Mouse (Mus musculus) cortical plate, adult 2 months (tissue): ENCODE results near the gene Gabbr2. TPM values are rescaled to one million over a fixed set of nuclear protein-coding genes. Genes with fewer than 3 reads are reported as not detected.

Experiments
- H3K27ac ChIP-seq: fragments of 200-500 bp; 2 replicates; pipeline ENCODE4 v1.5.1; 2012; ENCODE audit warnings: low read length, control low read depth, inconsistent platforms; ENCODE audit not compliant: insufficient read depth
- H3K4me1 ChIP-seq: fragments of 200-500 bp; 2 replicates; pipeline ENCODE4 v1.6.1; 2011; ENCODE audit warnings: low read length; ENCODE audit not compliant: control insufficient read depth, insufficient read depth
- H3K4me3 ChIP-seq: fragments of 200-500 bp; 2 replicates; pipeline ENCODE4 v1.5.1; 2011; ENCODE audit warnings: mild to moderate bottlenecking, low read length, control low read depth; ENCODE audit not compliant: insufficient read depth
- CTCF ChIP-seq: fragments of 200-500 bp; IDR thresholded peaks from 2 replicates; pipeline ENCODE4 v1.5.1; 2011; ENCODE audit warnings: mild to moderate bottlenecking, control low read depth, low read length; ENCODE audit not compliant: insufficient read depth; ENCODE audit errors: extremely low read depth
- POLR2A ChIP-seq: fragments of 200-500 bp; IDR thresholded peaks from 2 replicates; pipeline ENCODE4 v1.6.1; 2011; ENCODE audit warnings: mild to moderate bottlenecking, low read length, control low read depth; ENCODE audit not compliant: insufficient read depth; ENCODE audit errors: extremely low read depth
- polyA plus RNA-seq: library from polyadenylated mRNA; depleted of rRNA; stranded (reverse); fragments of >200 nt; gene quantifications from 2 replicates; pipeline ENCODE4 v1.2.3, GENCODE M21; 2012

The Gabbr2 gene
- polyA plus RNA-seq, 1 experiment, result 139 TPM

GRCm38 (mm10) chr4:46766326-46766725 is 225.3 kb downstream of the Gabbr2 start:
- no peak overlapping the region for H3K27ac ChIP-seq
- H3K4me3 ChIP-seq, result no peak overlapping the region
- TF ChIP-seq POLR2A (no peak), CTCF (no peak)
- peaks cover 10% of the 10 kb centered on the region for H3K4me1 ChIP-seq

GRCm38 (mm10) chr4:46759838-46760237 is 231.8 kb downstream of the Gabbr2 start:
- H3K4me1 ChIP-seq, result peaks cover 5% of the 10 kb centered on the region
- TF ChIP-seq CTCF (no peak), POLR2A (no peak)
- H3K4me3 ChIP-seq, result no peak overlapping the region
- no peak overlapping the region for H3K27ac ChIP-seq

DNA sequence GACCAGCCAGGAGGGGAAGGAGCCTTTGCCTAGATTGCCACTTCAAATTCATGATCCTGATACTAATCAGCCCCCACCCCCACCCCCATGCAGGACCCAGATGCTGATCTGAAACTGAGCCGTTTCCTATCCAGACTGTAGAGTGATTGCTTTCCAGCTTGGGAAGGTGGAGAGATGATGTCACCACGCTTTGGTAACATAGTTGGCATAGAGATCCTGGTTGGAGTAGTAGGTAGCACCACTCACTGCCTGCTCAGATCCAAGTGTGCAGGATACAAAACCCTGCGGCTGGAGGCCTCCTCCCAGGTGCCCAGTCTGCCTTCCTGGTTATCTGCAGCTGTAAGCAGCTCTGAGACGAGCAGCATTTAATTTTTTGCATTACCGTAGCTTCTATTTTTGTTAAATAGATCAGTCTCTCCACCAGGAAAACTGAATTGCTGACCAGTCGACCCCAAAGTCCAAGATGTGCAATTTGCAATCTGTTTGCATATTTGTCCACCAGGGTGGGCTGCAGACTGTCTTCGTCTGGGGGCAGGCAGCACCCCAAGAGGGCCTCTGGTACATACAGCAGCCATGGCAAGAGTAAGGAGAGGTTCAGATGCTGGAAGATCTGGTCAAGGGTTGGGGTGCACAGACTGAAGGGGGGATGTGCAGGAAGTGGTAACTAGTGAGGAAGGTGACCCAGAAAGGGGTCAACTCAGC is 233.2 kb downstream of the Gabbr2 start:
- TF ChIP-seq POLR2A, result no peak
- no peak for TF ChIP-seq CTCF
- no peak overlapping the region for H3K27ac ChIP-seq

DNA sequence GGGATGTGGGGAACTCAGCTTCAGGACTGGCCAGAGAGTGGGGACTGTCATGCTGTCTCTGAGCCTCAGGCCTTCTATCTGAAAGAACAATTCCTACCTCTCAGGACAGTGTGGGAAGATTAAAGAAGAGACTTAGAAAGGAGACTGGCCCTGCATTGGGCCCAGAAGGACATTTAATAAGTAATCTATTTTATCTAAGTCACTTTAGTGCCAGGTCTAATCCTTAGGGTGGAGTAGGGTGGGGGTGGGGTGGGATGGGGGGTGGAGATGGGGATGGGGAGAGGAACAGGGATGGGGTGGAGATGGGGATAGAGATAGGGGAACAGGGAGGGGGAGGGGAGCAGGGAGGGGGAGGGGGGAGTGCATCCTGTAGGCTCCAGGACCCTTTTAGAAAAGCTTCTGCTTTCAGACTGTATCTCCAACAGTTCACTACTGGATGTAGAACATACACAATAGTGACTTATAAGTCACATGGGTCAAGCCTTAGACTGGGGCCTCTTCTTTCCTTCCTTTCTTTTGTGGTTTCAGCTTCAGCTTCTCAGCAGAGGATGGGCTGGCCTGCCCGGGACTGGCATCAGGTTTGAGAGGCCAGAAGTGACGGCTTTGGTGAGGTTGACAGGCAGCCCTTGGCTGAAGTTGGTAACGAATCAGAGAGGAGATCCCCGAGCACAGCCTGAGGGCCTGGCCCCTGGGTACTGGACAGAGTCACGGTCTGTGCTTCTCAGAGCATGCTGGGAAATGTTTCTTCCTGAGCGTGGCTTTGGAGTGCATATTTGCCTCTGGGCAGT is 237.1 kb downstream of the Gabbr2 start:
- Histone ChIP-seq H3K4me1 (peaks cover 10% of the 10 kb centered on the region), H3K4me3 (no peak overlapping the region), H3K27ac (no peak overlapping the region)
- TF ChIP-seq CTCF (no peak), POLR2A (no peak)

More for the DNA sequence above, 233.2 kb downstream of the Gabbr2 start:
- H3K4me1 ChIP-seq, result peaks cover 5% of the 10 kb centered on the region
- H3K4me3 ChIP-seq, result no peak overlapping the region

GRCm38 (mm10) chr4:46752306-46752705 is 239.4 kb downstream of the Gabbr2 start:
- H3K27ac ChIP-seq, result peak overlapping the region; percentile 2; the same call in 1 of the 2 replicates
- no peak for TF ChIP-seq CTCF
- no peak for TF ChIP-seq POLR2A
- peaks cover 6% of the 10 kb centered on the region for H3K4me1 ChIP-seq

DNA sequence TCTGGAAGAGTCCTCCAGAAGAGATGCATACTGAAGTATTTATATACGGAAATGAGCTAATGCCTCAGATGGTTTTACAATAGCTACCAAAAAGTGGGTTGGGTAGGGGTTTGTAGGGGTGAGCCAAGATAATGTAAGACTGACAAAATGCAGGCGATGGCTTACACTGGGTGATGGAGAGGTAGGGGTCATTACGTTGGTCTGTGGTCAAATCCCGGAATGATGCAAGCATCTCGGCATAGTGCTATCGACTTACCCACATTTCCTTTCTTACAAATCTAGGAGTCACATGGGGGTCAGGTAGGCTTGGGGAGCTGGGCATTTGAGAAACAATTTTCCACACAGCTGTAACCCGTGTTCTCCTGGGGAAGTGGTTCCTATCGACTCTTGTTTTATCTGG is 242.7 kb downstream of the Gabbr2 start:
- no peak overlapping the region; the same call in 1 of the 2 replicates for H3K27ac ChIP-seq
- TF ChIP-seq POLR2A (no peak), CTCF (no peak)
- H3K4me3 ChIP-seq, result no peak overlapping the region
- peaks cover 12% of the 10 kb centered on the region for H3K4me1 ChIP-seq

More at GRCm38 (mm10) chr4:46752306-46752705, 239.4 kb downstream of the Gabbr2 start:
- no peak overlapping the region for H3K4me3 ChIP-seq

GRCm38 (mm10) chr4:46747007-46747746 is 244.5 kb downstream of the Gabbr2 start:
- Histone ChIP-seq H3K4me1 (peaks cover 10% of the 10 kb centered on the region), H3K4me3 (no peak overlapping the region), H3K27ac (no peak overlapping the region)
- TF ChIP-seq POLR2A (no peak), CTCF (no peak)

DNA sequence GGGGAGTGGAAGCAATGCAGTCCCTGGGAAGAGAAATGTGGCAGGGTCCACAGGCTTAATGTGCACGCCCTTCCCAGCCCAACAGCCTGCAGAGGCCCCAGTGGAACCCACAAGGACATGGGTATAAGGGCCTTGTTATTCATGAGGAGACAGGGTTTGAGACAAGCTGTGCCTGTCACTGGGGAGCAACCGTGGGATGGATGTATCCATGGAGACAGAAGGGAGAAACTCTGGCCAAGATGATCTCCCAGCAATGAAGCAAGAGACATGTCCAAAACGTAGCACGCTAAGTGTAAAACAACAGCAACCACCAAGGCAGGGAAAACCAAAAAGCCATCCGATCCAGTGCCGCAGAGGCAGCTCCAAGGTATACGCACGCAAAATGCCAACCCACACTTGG is 246.1 kb downstream of the Gabbr2 start:
- TF ChIP-seq CTCF (no peak), POLR2A (no peak)
- H3K27ac ChIP-seq, result 0 out of 2 replicates have a peak overlapping the region, but pooled peaks have one; percentile 36

DNA sequence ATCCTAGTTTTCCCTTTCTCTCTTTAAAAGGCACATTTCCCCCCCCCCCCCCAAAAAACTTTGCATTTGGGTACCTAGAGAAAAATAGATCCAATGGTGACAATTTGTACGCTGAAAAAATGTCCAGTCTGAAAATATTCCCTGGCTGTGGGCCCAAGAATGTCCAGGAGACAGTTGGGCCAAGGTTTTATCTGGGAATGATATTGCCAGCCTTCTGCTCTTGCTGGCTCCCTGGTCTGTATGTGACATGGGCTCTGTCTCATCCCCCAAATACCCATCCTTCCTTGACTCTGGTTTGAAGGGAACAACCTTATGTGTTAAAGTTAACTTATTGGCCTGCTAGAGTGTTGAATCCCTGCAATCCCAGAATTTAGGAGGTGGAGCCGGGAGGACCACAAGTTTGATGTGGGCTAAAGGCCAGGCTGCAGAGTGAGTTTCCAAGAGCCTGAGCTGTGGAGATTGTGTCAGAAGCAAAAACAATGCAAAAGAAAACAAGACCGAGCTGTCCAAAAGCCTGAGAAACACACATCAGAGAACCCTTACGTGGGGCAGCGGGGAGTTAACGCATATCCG is 247.0 kb downstream of the Gabbr2 start:
- no peak overlapping the region for H3K27ac ChIP-seq
- H3K4me3 ChIP-seq, result no peak overlapping the region
- TF ChIP-seq POLR2A (no peak), CTCF (no peak)
- H3K4me1 ChIP-seq, result peaks cover 7% of the 10 kb centered on the region; the same call in 1 of the 2 replicates

More for the DNA sequence above, 246.1 kb downstream of the Gabbr2 start:
- H3K4me3 ChIP-seq, result no peak overlapping the region
- peaks cover 8% of the 10 kb centered on the region for H3K4me1 ChIP-seq
